Mouse (Mus musculus) limb, embryonic 11.5 days (tissue): ENCODE measurements around the gene Ppp3ca. TPM values are rescaled to one million over a fixed set of nuclear protein-coding genes. Genes with fewer than 3 reads are reported as not detected.

Experiments
- ATAC-seq: fragments of 200-750 bp; cut with Nextera tagmentation; 2 replicates; pipeline ENCODE4 v1.8.0; 2017; ENCODE audit warnings: low read depth; ENCODE audit not compliant: insufficient number of reproducible peaks, low FRiP score, low TSS enrichment
- DNase-seq: peaks from one replicate; pipeline ENCODE4 v3.0.0-alpha.2; 2015; ENCODE audit warnings: low spot score
- H3K27ac ChIP-seq: fragments of 300-500 bp; sonication (generic); replicated peaks from 2 replicates; pipeline ENCODE4 v1.5.1; 2014; ENCODE audit warnings: low read depth, mild to moderate bottlenecking, low read length
- H3K27me3 ChIP-seq: fragments of 300-500 bp; sonication (generic); 2 replicates; pipeline ENCODE4 v1.6.1; 2014; ENCODE audit warnings: mild to moderate bottlenecking, low read length, mixed read lengths; ENCODE audit not compliant: control insufficient read depth, insufficient read depth
- H3K36me3 ChIP-seq: fragments of 300-500 bp; sonication (generic); 2 replicates; pipeline ENCODE4 v1.6.1; 2014; ENCODE audit warnings: mild to moderate bottlenecking, low read length, moderate library complexity, mixed read lengths; ENCODE audit not compliant: control insufficient read depth, insufficient read depth
- H3K4me1 ChIP-seq: fragments of 300-500 bp; sonication (generic); 2 replicates; pipeline ENCODE4 v1.6.1; 2014; ENCODE audit warnings: low read length, mixed read lengths; ENCODE audit not compliant: control insufficient read depth, insufficient read depth
- H3K4me2 ChIP-seq: fragments of 300-500 bp; sonication (generic); 2 replicates; pipeline ENCODE4 v1.6.1; 2014; ENCODE audit warnings: low read depth, mild to moderate bottlenecking, moderate library complexity; ENCODE audit not compliant: severe bottlenecking
- H3K4me3 ChIP-seq: fragments of 300-500 bp; sonication (generic); 2 replicates; pipeline ENCODE4 v1.5.1; 2014; ENCODE audit warnings: low read depth, low read length
- H3K9ac ChIP-seq: fragments of 300-500 bp; sonication (generic); 2 replicates; pipeline ENCODE4 v1.6.1; 2014; ENCODE audit warnings: mild to moderate bottlenecking, low read length
- H3K9me3 ChIP-seq: fragments of 300-500 bp; sonication (generic); 2 replicates; pipeline ENCODE4 v1.6.1; 2016; ENCODE audit warnings: low read length; ENCODE audit not compliant: control insufficient read depth
- WGBS: fragments of 180-500 bp; shearing (Covaris S2); extraction: QIAGEN DNeasy Blood & Tissue Kit; methylation state at CpG from one replicate; pipeline ENCODE4 v1.1.7; 2014; 5-methylcytosine and 5-hydroxymethylcytosine counted together
- polyA plus RNA-seq: library from polyadenylated mRNA; unstranded; fragments of >200 nt; fragmentation: Nextera tagmentation; extraction: Ambion mirVana; gene quantifications from 2 replicates; pipeline ENCODE4 v1.2.1, GENCODE M21; 2014

Ppp3ca gene
- polyA plus RNA-seq, 1 experiment from 2014 or later: 72.7 TPM

- Histone ChIP-seq H3K4me2 (no peak overlapping the region), H3K4me3 (no peak overlapping the region), H3K27me3 (no peaks in the 10 kb centered on the region), H3K27ac (no peak overlapping the region), H3K9ac (no peak overlapping the region), H3K4me1 (peaks cover 19% of the 10 kb centered on the region), H3K36me3 (no peaks in the 10 kb centered on the region), H3K9me3 (no peaks in the 10 kb centered on the region)
- ATAC-seq (no peak), DNase-seq (peak; percentile 57)
- 93% methylated on average over 3 of the region's 3 CpGs for WGBS
Measured at GRCm38 (mm10) chr3:136837589-136837988, 167.7 kb downstream of the Ppp3ca start.

DNA sequence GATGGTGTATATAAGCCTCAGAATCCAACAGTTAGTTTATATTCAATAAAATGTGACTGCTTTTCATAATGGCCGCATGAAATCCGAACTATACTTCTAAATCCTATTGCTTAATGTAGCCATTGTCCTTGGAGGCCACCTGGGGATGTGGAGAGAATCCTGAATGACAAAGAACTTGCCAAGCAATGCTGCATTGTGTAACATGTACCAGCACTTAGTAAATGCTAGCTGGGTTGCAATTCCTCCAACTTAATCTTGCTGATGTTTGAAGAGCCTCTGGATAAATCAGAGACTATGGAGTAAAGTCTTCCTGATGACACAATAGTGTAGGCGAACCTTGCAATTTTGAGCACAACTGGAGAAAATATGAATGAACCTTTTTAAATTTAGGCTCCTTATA, 171.4 kb downstream of the Ppp3ca start:
- DNase-seq (no peak), ATAC-seq (no peak)
- H3K4me3 ChIP-seq: no peak overlapping the region
- 90% methylated on average over 3 of the region's 3 CpGs for WGBS
- no peak overlapping the region for H3K4me2 ChIP-seq
- H3K4me1 ChIP-seq: 0 out of 2 replicates have a peak, but pooled peaks cover 3% of the 10 kb centered on the region
- H3K9me3 ChIP-seq: no peaks in the 10 kb centered on the region
- H3K27ac ChIP-seq: no peak overlapping the region
- no peak overlapping the region for H3K9ac ChIP-seq
- H3K36me3 ChIP-seq: no peaks in the 10 kb centered on the region
- H3K27me3 ChIP-seq: no peaks in the 10 kb centered on the region

DNA sequence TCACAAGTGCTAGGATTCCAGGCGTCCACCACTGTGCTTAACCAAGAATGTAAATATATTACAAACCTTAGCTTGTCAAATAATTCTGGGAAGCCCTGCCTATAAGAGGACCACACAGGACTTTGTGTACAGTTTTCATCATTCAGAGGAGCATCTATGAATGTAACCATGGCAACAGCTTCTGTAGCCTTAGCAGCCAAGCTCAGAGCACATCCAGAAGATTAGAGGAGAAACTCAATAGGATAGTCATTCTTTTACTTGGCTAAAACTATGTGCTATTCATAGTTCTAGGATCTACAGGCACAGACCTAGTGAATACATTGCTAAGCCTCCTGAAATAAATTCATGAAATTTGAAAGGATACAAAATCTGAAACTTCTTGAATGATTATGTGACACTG, 172.5 kb downstream of the Ppp3ca start:
- Histone ChIP-seq H3K36me3 (no peaks in the 10 kb centered on the region), H3K9me3 (no peaks in the 10 kb centered on the region), H3K4me1 (no peaks in the 10 kb centered on the region), H3K27ac (no peak overlapping the region), H3K9ac (no peak overlapping the region), H3K27me3 (no peaks in the 10 kb centered on the region), H3K4me2 (no peak overlapping the region), H3K4me3 (no peak overlapping the region)
- ATAC-seq (no peak), DNase-seq (no peak)
- 79% methylated on average over 1 of the region's 1 CpGs for WGBS

GRCm38 (mm10) chr3:136843811-136844491, 174.0 kb downstream of the Ppp3ca start:
- no peaks in the 10 kb centered on the region for H3K36me3 ChIP-seq
- no peak overlapping the region for H3K27ac ChIP-seq
- WGBS: 83% methylated on average over 7 of the region's 7 CpGs
- H3K4me3 ChIP-seq: no peak overlapping the region
- no peaks in the 10 kb centered on the region for H3K9me3 ChIP-seq
- no peak overlapping the region for H3K9ac ChIP-seq
- H3K4me2 ChIP-seq: no peak overlapping the region
- no peaks in the 10 kb centered on the region for H3K27me3 ChIP-seq
- no peak for DNase-seq
- ATAC-seq: no peak
- no peaks in the 10 kb centered on the region for H3K4me1 ChIP-seq

DNA sequence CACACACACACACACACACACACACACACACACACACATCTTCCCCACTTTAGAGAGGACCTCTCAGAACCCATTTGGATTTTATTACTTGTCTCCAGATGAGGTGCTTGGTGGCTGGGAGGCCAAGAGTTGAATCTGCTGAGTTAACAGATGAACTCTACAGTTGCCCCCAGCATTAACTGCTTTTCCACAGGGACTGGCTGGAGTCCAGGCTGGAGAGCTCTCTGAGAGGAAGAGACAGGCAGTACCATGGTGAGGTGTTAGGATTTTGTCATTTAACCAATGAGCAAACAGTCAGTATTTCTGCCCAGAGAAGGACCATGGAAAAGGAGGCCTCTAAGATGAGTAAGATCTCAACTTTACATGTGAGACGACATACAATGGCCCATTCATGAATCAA, 179.1 kb downstream of the Ppp3ca start:
- Histone ChIP-seq H3K9me3 (no peaks in the 10 kb centered on the region), H3K4me1 (no peaks in the 10 kb centered on the region), H3K36me3 (no peaks in the 10 kb centered on the region), H3K27ac (no peak overlapping the region), H3K9ac (no peak overlapping the region), H3K4me3 (no peak overlapping the region), H3K27me3 (no peaks in the 10 kb centered on the region), H3K4me2 (no peak overlapping the region)
- WGBS: 89% methylated on average over 1 of the region's 1 CpGs
- no peak for ATAC-seq
- no peak for DNase-seq

- H3K9me3 ChIP-seq: no peaks in the 10 kb centered on the region
- 87% methylated on average over 6 of the region's 6 CpGs for WGBS
- no peaks in the 10 kb centered on the region for H3K27me3 ChIP-seq
- H3K36me3 ChIP-seq: no peaks in the 10 kb centered on the region
- H3K9ac ChIP-seq: no peak overlapping the region
- H3K4me2 ChIP-seq: no peak overlapping the region
- ATAC-seq: no peak
- no peaks in the 10 kb centered on the region for H3K4me1 ChIP-seq
- no peak overlapping the region for H3K27ac ChIP-seq
- no peak for DNase-seq
- no peak overlapping the region for H3K4me3 ChIP-seq
Measured at GRCm38 (mm10) chr3:136852921-136853320, 183.0 kb downstream of the Ppp3ca start.

GRCm38 (mm10) chr3:136853596-136853995, 183.7 kb downstream of the Ppp3ca start:
- H3K27ac ChIP-seq: no peak overlapping the region
- no peak for DNase-seq
- ATAC-seq: no peak
- no peaks in the 10 kb centered on the region for H3K4me1 ChIP-seq
- no peaks in the 10 kb centered on the region for H3K27me3 ChIP-seq
- no peaks in the 10 kb centered on the region for H3K9me3 ChIP-seq
- H3K36me3 ChIP-seq: no peaks in the 10 kb centered on the region
- H3K4me2 ChIP-seq: no peak overlapping the region
- 75% methylated on average over 4 of the region's 4 CpGs for WGBS
- H3K9ac ChIP-seq: no peak overlapping the region
- H3K4me3 ChIP-seq: no peak overlapping the region

- 86% methylated on average over 4 of the region's 4 CpGs for WGBS
- no peaks in the 10 kb centered on the region for H3K4me1 ChIP-seq
- no peak overlapping the region for H3K4me3 ChIP-seq
- no peaks in the 10 kb centered on the region for H3K36me3 ChIP-seq
- H3K27me3 ChIP-seq: no peaks in the 10 kb centered on the region
- H3K9ac ChIP-seq: no peak overlapping the region
- no peak overlapping the region for H3K27ac ChIP-seq
- ATAC-seq: no peak
- no peak overlapping the region for H3K4me2 ChIP-seq
- no peaks in the 10 kb centered on the region for H3K9me3 ChIP-seq
- DNase-seq: no peak
Measured at GRCm38 (mm10) chr3:136855996-136856395, 186.1 kb downstream of the Ppp3ca start.
